Mouse (Mus musculus) heart, adult 2 months (tissue): Measurements from ENCODE around the gene A4gnt.

Experiments used
- CTCF ChIP-seq: fragments of 200-600 bp; IDR thresholded peaks from 2 replicates; pipeline ENCODE4 v1.8.1; 2022; ENCODE audit warnings: antibody characterized with exemption, mild to moderate bottlenecking, moderate library complexity
- EP300 ChIP-seq: fragments of 200-500 bp; IDR thresholded peaks from 2 replicates; pipeline ENCODE4 v1.6.1; 2011; ENCODE audit warnings: low read depth, low read length, control low read depth; ENCODE audit not compliant: insufficient read depth
- POLR2A ChIP-seq: fragments of 200-500 bp; IDR thresholded peaks from 2 replicates; pipeline ENCODE4 v1.6.1; 2011; ENCODE audit warnings: mild to moderate bottlenecking, low read depth, low read length, control low read depth; ENCODE audit not compliant: insufficient read depth

DNA sequence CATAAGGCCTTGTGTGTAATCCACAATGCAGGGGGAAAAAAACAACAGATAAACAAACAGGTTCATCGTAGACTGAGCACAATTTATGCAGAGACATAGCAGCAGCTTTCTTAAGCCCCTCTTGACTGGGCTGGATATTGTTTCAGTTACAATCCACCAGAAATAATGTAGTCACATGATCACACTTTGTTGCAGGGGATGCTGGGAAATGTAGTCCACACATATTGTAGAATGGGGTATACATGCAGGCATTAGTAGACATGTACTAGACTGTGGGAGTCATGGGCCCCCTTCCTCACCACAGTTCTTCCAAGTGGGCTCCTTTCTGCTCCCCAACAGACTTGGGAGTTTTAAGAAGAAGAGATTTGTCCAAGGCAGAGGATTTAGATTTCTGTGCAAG, 24.5 kb downstream of the A4gnt start:
- no peak for TF ChIP-seq CTCF
- no peak for TF ChIP-seq EP300
- TF ChIP-seq POLR2A = no peak
